Mouse (Mus musculus) cerebellum, postnatal 25 days (tissue): Measurements from ENCODE around the gene Lrtm1.

Experiments used
- DNase-seq, 2 experiments: peaks; one replicate each; pipeline ENCODE4 v3.0.0; 2021; ENCODE audit warnings: mixed read lengths in 2 of 2

Gene Lrtm1

GRCm38 (mm10) chr14:29017883-29018282 lies at the start of gene Lrtm1:
Lrtm1 (plus strand) TSS chr14:29018208.
- DNase-seq: no peak

- DNase-seq: no peak
These were observed 48.8 kb upstream of the Lrtm1 start for GRCm38 (mm10) chr14:28969247-28969646.

- DNase-seq: no peak
These were observed 45.4 kb upstream of the Lrtm1 start for GRCm38 (mm10) chr14:28972620-28973019.

- DNase-seq: no peak
These were observed 38.8 kb upstream of the Lrtm1 start for GRCm38 (mm10) chr14:28979230-28979629.

GRCm38 (mm10) chr14:28980482-28980881 lies 37.5 kb upstream of the Lrtm1 start:
- peak in 1 of 2 experiments; percentile 48 for DNase-seq

- peak in 1 of 2 experiments; percentile 23 for DNase-seq
These were observed 33.7 kb upstream of the Lrtm1 start for GRCm38 (mm10) chr14:28984276-28984675.

- no peak for DNase-seq
These were observed 29.7 kb upstream of the Lrtm1 start for GRCm38 (mm10) chr14:28988211-28988900.

- no peak for DNase-seq
These were observed 21.4 kb upstream of the Lrtm1 start for GRCm38 (mm10) chr14:28996569-28996968.

GRCm38 (mm10) chr14:29005228-29005840 lies 12.7 kb upstream of the Lrtm1 start:
- no peak for DNase-seq

- DNase-seq: no peak
These were observed 8.4 kb upstream of the Lrtm1 start for GRCm38 (mm10) chr14:29009644-29010043.

- peak; percentile 60 to 76 for DNase-seq
These were observed 4.8 kb upstream of the Lrtm1 start for GRCm38 (mm10) chr14:29013161-29013560.

GRCm38 (mm10) chr14:29014680-29015079 lies 3.3 kb upstream of the Lrtm1 start:
- peak; percentile 46 to 64 for DNase-seq

GRCm38 (mm10) chr14:29015896-29016295 lies 2.1 kb upstream of the Lrtm1 start:
- DNase-seq: peak in 1 of 2 experiments; percentile 37

- DNase-seq: no peak
These were observed 450 bp downstream of the Lrtm1 start for GRCm38 (mm10) chr14:29018316-29019000.

GRCm38 (mm10) chr14:29021295-29021694 lies 3.3 kb downstream of the Lrtm1 start:
- DNase-seq: no peak

GRCm38 (mm10) chr14:29023246-29023645 lies 5.2 kb downstream of the Lrtm1 start:
- no peak for DNase-seq

- peak in 1 of 2 experiments; percentile 55 for DNase-seq
These were observed 7.3 kb downstream of the Lrtm1 start for GRCm38 (mm10) chr14:29025335-29025734.

GRCm38 (mm10) chr14:29027276-29027675 lies 9.3 kb downstream of the Lrtm1 start:
- peak; percentile 70 to 73 for DNase-seq

- no peak for DNase-seq
These were observed 10.5 kb downstream of the Lrtm1 start for GRCm38 (mm10) chr14:29028391-29029106.

- no peak for DNase-seq
These were observed 11.1 kb downstream of the Lrtm1 start for GRCm38 (mm10) chr14:29029107-29029469.

GRCm38 (mm10) chr14:29029896-29030420 lies 11.9 kb downstream of the Lrtm1 start:
- no peak for DNase-seq

GRCm38 (mm10) chr14:29030519-29030918 lies 12.5 kb downstream of the Lrtm1 start:
- peak in 1 of 2 experiments; percentile 19 for DNase-seq

- no peak for DNase-seq
These were observed 13.9 kb downstream of the Lrtm1 start for GRCm38 (mm10) chr14:29031858-29032395.
